Mouse (Mus musculus) CH12.LX (cell line): ENCODE results near the gene Gsg1l. TPM values are rescaled to one million over a fixed set of nuclear protein-coding genes. Genes with fewer than 3 reads are reported as not detected.

Experiments used
- DNase-seq: peaks from one replicate; pipeline ENCODE4 v3.0.0-alpha.2; 2013; ENCODE audit errors: extremely low read depth
- H3K27ac ChIP-seq: 2 replicates; pipeline ENCODE4 v1.5.1; 2012; ENCODE audit warnings: low read depth, mild to moderate bottlenecking, control low read depth, moderate library complexity; ENCODE audit not compliant: insufficient read depth
- H3K27me3 ChIP-seq: replicated peaks from 2 replicates; pipeline ENCODE3; 2012; ENCODE audit warnings: inconsistent platforms
- H3K36me3 ChIP-seq, 2 experiments: replicated peaks in 1 of 2; 2 replicates each; pipeline versions ENCODE3 to v1.6.1; 2012; ENCODE audit warnings: inconsistent platforms in 1 of 2, low read length in 1 of 2, mild to moderate bottlenecking in 1 of 2, mixed read lengths in 1 of 2, moderate library complexity in 1 of 2; ENCODE audit not compliant: control insufficient read depth in 1 of 2, insufficient read depth in 1 of 2
- H3K4me1 ChIP-seq, 2 experiments: 2 replicates each; pipeline ENCODE4 v1.6.1; 2012; ENCODE audit warnings: inconsistent platforms in 1 of 2, moderate library complexity in 1 of 2; ENCODE audit not compliant: insufficient read depth in 2 of 2, control insufficient read depth in 1 of 2
- H3K4me2 ChIP-seq: 2 replicates; pipeline ENCODE4 v1.6.1; 2012; ENCODE audit warnings: low read depth, mild to moderate bottlenecking, control low read depth; ENCODE audit not compliant: poor library complexity, insufficient read depth, severe bottlenecking
- H3K4me3 ChIP-seq, 3 experiments: fragments of 150-350 bp in 1 of 3; sonication (generic) in 1 of 3; replicated peaks in 1 of 3; 2 replicates each; pipeline versions ENCODE3 to v1.5.1; 2011 to 2012; ENCODE audit warnings: low read depth in 2 of 3, low read length in 2 of 3, mild to moderate bottlenecking in 2 of 3, moderate library complexity in 2 of 3, control low read depth in 1 of 3, improper control_type of control experiment in 1 of 3, inconsistent platforms in 1 of 3, mixed read lengths in 1 of 3; ENCODE audit not compliant: poor library complexity in 1 of 3
- H3K79me2 ChIP-seq: replicated peaks from 2 replicates; pipeline ENCODE4 v1.6.1; 2012; ENCODE audit warnings: mild to moderate bottlenecking, moderate library complexity; ENCODE audit not compliant: control insufficient read depth, poor library complexity, insufficient read depth, severe bottlenecking; ENCODE audit errors: extremely low read depth
- H3K9ac ChIP-seq: 2 replicates; pipeline ENCODE4 v1.6.1; 2012; ENCODE audit warnings: low read depth, mild to moderate bottlenecking, control low read depth, moderate library complexity; ENCODE audit not compliant: insufficient read depth
- H3K9me3 ChIP-seq: replicated peaks from 2 replicates; pipeline ENCODE3; 2012; ENCODE audit warnings: low read length, inconsistent platforms, mixed read lengths
- CTCF ChIP-seq, 2 experiments: IDR thresholded peaks in 1 of 2; conservative IDR thresholded peaks in 1 of 2; 2 replicates each; pipeline ENCODE4 v1.5.1; 2011 to 2012; ENCODE audit warnings: low read depth in 2 of 2, low read length in 2 of 2, improper control_type of control experiment in 1 of 2, inconsistent platforms in 1 of 2, mild to moderate bottlenecking in 1 of 2, moderate library complexity in 1 of 2
- E2F4 ChIP-seq: IDR thresholded peaks from 2 replicates; pipeline ENCODE4 v1.6.1; 2011; ENCODE audit warnings: low read depth, low read length, improper control_type of control experiment; ENCODE audit not compliant: insufficient replicate concordance
- EP300 ChIP-seq: IDR thresholded peaks from 2 replicates; pipeline ENCODE4 v1.6.1; 2011; ENCODE audit warnings: low read length, improper control_type of control experiment
- GABPA ChIP-seq: IDR thresholded peaks from 2 replicates; pipeline ENCODE4 v1.6.1; 2012; ENCODE audit warnings: low read depth, low read length, improper control_type of control experiment, inconsistent platforms; ENCODE audit not compliant: insufficient replicate concordance
- HCFC1 ChIP-seq: IDR thresholded peaks from 2 replicates; pipeline ENCODE4 v1.6.1; 2012; ENCODE audit warnings: low read depth, mild to moderate bottlenecking, inconsistent platforms, low read length, improper control_type of control experiment
- IRF4 ChIP-seq: IDR thresholded peaks from 2 replicates; pipeline ENCODE4 v1.6.1; 2014; ENCODE audit warnings: low read depth, mild to moderate bottlenecking, inconsistent platforms, low read length, improper control_type of control experiment
- KAT2A ChIP-seq: IDR thresholded peaks from 2 replicates; pipeline ENCODE4 v1.6.1; 2012; ENCODE audit warnings: low read length, improper control_type of control experiment, inconsistent platforms; ENCODE audit not compliant: insufficient replicate concordance
- MAFK ChIP-seq: IDR thresholded peaks from 2 replicates; pipeline ENCODE4 v1.6.1; 2011; ENCODE audit warnings: low read length, improper control_type of control experiment; ENCODE audit not compliant: insufficient replicate concordance
- MEF2A ChIP-seq: IDR thresholded peaks from 2 replicates; pipeline ENCODE4 v1.6.1; 2014; ENCODE audit warnings: low read depth, mild to moderate bottlenecking, inconsistent platforms, low read length, improper control_type of control experiment, borderline replicate concordance
- MYC ChIP-seq: IDR thresholded peaks from 2 replicates; pipeline ENCODE4 v1.6.1; 2011; ENCODE audit warnings: low read depth, mild to moderate bottlenecking, improper control_type of control experiment, low read length
- PAX5 ChIP-seq: IDR thresholded peaks from 2 replicates; pipeline ENCODE4 v1.6.1; 2012; ENCODE audit warnings: low read length, inconsistent platforms, mixed read lengths
- POLR2AphosphoS2 ChIP-seq: IDR thresholded peaks from 2 replicates; pipeline ENCODE4 v1.6.1; 2011; ENCODE audit warnings: low read depth, low read length, improper control_type of control experiment
- RCOR1 ChIP-seq: conservative IDR thresholded peaks from 2 replicates; pipeline ENCODE4 v1.6.1; 2012; ENCODE audit warnings: low read depth, mild to moderate bottlenecking, inconsistent platforms, low read length, improper control_type of control experiment
- SIN3A ChIP-seq: IDR thresholded peaks from 2 replicates; pipeline ENCODE4 v1.6.1; 2012; ENCODE audit warnings: low read length, improper control_type of control experiment, inconsistent platforms
- TCF12 ChIP-seq: IDR thresholded peaks from 2 replicates; pipeline ENCODE4 v1.6.1; 2014; ENCODE audit warnings: low read depth, mild to moderate bottlenecking, inconsistent platforms, low read length, improper control_type of control experiment
- USF2 ChIP-seq: conservative IDR thresholded peaks from 2 replicates; pipeline ENCODE4 v1.6.1; 2011; ENCODE audit warnings: low read depth, low read length, improper control_type of control experiment
- ZC3H11A ChIP-seq: IDR thresholded peaks from 2 replicates; pipeline ENCODE4 v1.6.1; 2012; ENCODE audit warnings: low read depth, mild to moderate bottlenecking, inconsistent platforms, low read length, improper control_type of control experiment
- ZKSCAN1 ChIP-seq: IDR thresholded peaks from 2 replicates; pipeline ENCODE4 v1.6.1; 2012; ENCODE audit warnings: low read depth, inconsistent platforms, low read length, improper control_type of control experiment, borderline replicate concordance
- ZMIZ1 ChIP-seq: IDR thresholded peaks from 2 replicates; pipeline ENCODE4 v1.6.1; 2012; ENCODE audit warnings: low read depth, mild to moderate bottlenecking, inconsistent platforms, low read length, improper control_type of control experiment
- ZNF384 ChIP-seq: IDR thresholded peaks from 2 replicates; pipeline ENCODE4 v1.6.1; 2012; ENCODE audit warnings: low read depth, low read length, improper control_type of control experiment, inconsistent platforms
- dilution Hi-C: fragments of 300-500 bp; cut with MboI; formaldehyde crosslinking; loops from 2 replicates; pipeline ENCODE4 v1.14.3; 2020; ENCODE audit warnings: low sequenced_read_pairs; ENCODE audit not compliant: extremely low pct_unique_long_range_greater_than_20kb, extremely low pct_ligation_motif_present
- in situ Hi-C: fragments of 300-500 bp; cut with MboI; formaldehyde crosslinking; loops from 3 replicates; pipeline ENCODE4 v1.14.3; 2019; ENCODE audit warnings: low sequenced_read_pairs, low pct_ligation_motif_present, low pct_unique_long_range_greater_than_20kb, mixed read lengths
- polyA plus RNA-seq: library from polyadenylated mRNA; unstranded; fragments of >175 nt; gene quantifications from 2 replicates; pipeline ENCODE4 v1.2.1, GENCODE M21; 2012; ENCODE audit warnings: low read depth; ENCODE audit not compliant: insufficient read length
- total RNA-seq, 2 experiments: library from RNA; depleted of rRNA; stranded (reverse); fragments of 300-350 nt in 1 of 2; fragments of >200 nt in 1 of 2; gene quantifications; 2 replicates each; pipeline ENCODE4 v1.2.3; 2012 to 2014

The Gsg1l gene
- total and polyA plus RNA-seq, 3 experiments = not detected

DNA sequence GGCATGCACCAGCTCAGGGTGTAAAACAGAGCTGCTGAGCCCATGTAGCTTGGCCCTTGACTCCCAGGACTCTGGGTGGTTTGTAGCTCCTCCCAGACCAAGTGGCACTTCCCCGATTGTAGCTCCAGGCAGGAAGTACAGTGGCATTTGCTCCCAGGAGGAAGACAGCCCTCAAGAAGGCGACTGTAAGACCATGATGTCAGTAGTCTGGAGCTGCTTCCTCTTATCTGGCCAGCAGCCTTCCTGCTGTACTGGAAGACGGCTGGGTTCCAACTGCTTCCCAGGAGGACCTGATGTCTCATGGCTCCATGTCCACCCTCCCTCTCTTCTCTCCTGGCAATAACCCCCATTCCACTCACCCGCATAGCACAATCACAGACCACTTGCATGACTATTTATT, 204.2 kb downstream of the Gsg1l start:
- no peaks in the 10 kb centered on the region for H3K36me3 ChIP-seq
- dilution Hi-C loops = no loop called here
- TF ChIP-seq SIN3A = no peak
- TF ChIP-seq CTCF (conservative IDR thresholded peaks at IDR 0.05 in 1 of 2, IDR thresholded peaks at IDR 0.05 in 1 of 2; ENCODE audit: low read depth in 2 of 2, low read length in 2 of 2) = no peak
- no peak for TF ChIP-seq HCFC1
- TF ChIP-seq ZC3H11A = no peak
- no peak for TF ChIP-seq RCOR1
- no peak for TF ChIP-seq MAFK
- no peak for TF ChIP-seq TCF12
- no peak for TF ChIP-seq E2F4
- no peak for TF ChIP-seq ZKSCAN1
- no peak for TF ChIP-seq IRF4
- TF ChIP-seq GABPA = no peak
- TF ChIP-seq MYC = no peak
- no peak for TF ChIP-seq PAX5
- no peak for TF ChIP-seq EP300
- no peak for TF ChIP-seq ZNF384
- H3K9me3 ChIP-seq = no peaks in the 10 kb centered on the region
- H3K79me2 ChIP-seq = no peaks in the 10 kb centered on the region
- no peak overlapping the region for H3K27ac ChIP-seq
- H3K4me1 ChIP-seq = peaks cover 3 to 14% of the 10 kb centered on the region in 2 experiments; a peak in 3 of 4 replicates
- no peak overlapping the region for H3K9ac ChIP-seq
- no peak overlapping the region for H3K4me3 ChIP-seq
- in situ Hi-C loops = no loop called here
- H3K4me2 ChIP-seq = no peak overlapping the region
- no peak for DNase-seq
- no peaks in the 10 kb centered on the region for H3K27me3 ChIP-seq

DNA sequence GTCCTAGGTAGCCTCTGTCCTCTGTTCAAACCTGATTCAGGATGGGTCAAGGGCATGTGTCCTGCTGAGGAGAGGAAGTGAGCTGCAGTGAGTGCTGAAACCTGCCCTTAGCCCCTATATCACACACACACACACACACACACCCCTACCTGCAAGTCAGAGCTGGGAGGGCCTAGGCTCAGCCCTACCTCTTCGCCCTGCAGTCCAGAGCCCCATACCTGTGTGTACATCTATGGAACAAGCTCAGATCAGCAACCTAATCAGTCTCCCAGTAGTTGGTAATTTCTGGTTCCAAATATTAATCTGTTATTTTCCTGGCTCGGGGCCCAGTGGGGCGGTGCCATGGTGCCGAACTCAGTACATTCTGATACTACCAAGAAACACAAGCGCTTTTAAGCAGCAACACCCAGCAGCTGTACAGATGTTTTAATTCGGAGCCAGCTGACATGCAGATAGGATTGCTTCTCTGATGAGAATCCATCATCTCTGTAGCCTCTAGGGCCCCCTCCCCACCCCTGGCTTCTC, 208.2 kb downstream of the Gsg1l start:
- Histone ChIP-seq H3K4me3 (no peak overlapping the region), H3K79me2 (no peaks in the 10 kb centered on the region), H3K27me3 (no peaks in the 10 kb centered on the region), H3K36me3 (no peaks in the 10 kb centered on the region), H3K4me1 (peaks cover 19 to 24% of the 10 kb centered on the region in 2 experiments), H3K27ac (no peak overlapping the region), H3K4me2 (no peak overlapping the region), H3K9ac (no peak overlapping the region), H3K9me3 (no peaks in the 10 kb centered on the region)
- dilution Hi-C loops (no loop called here), in situ Hi-C loops (no loop called here)
- DNase-seq = no peak
- TF ChIP-seq POLR2AphosphoS2 (no peak), ZMIZ1 (no peak), USF2 (no peak), PAX5 (no peak), MAFK (no peak), E2F4 (no peak), IRF4 (no peak), KAT2A (no peak), MYC (no peak), MEF2A (no peak)
